Mouse (Mus musculus): Measurements from ENCODE around the gene Fcgbp. TPM values are rescaled to one million over a fixed set of nuclear protein-coding genes. Genes with fewer than 3 reads are reported as not detected.

Fcgbp gene
- 0.07 and 0.29 TPM in 2 replicates for polyA plus RNA-seq (2012; rRNA removed)

DNA sequence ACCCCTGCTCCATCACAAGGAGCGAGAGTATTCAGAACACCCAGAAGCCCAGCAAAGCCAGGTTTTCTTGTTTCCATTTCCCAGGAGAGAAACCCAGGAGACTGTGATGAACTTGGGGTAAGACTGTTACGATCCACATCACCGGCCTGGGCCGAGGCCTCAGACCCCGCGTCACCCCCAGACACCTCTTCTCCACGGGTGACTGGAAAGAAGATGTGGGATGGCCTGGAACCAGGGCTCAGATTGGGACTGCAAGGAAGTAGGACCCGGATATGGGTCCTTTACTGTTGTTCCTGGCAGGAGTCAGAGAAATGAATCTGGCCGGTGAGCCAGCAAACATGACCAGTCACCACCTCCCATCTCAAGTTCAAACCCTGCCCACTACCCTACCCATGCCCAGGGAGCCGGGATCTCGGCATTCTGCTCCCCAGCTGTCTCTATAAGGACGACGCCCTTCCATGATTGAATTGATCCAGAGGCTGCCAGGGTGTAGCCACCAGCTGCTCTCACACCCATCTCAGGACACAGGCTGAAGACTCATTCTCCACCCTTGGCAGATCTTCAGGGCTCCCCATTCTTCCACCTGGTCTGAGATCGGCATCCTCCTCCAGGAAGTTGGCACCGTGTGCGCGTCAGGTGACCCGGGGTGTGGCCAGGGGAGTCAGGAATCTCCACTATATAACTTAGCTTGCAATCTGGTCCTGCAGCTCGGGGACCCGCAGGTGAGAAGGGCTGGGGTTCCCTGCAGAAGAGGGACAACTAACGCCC, at the start of gene Fcgbp:
TSS of gene Fcgbp (plus strand) at position 706 of the 768 bp plus-strand sequence.

GRCm38 (mm10) chr7:28049476-28050409, 21.3 kb upstream of the Fcgbp start, which contains the start of gene Psmc4:
Gene Psmc4, minus strand, starts transcription at chr7:28050101.

GRCm38 (mm10) chr7:28129166-28129565, 58.1 kb downstream of the Fcgbp start, which contains the start of gene 9530053A07Rik:
Gene 9530053A07Rik, plus strand, starts transcription at chr7:28129466.

DNA sequence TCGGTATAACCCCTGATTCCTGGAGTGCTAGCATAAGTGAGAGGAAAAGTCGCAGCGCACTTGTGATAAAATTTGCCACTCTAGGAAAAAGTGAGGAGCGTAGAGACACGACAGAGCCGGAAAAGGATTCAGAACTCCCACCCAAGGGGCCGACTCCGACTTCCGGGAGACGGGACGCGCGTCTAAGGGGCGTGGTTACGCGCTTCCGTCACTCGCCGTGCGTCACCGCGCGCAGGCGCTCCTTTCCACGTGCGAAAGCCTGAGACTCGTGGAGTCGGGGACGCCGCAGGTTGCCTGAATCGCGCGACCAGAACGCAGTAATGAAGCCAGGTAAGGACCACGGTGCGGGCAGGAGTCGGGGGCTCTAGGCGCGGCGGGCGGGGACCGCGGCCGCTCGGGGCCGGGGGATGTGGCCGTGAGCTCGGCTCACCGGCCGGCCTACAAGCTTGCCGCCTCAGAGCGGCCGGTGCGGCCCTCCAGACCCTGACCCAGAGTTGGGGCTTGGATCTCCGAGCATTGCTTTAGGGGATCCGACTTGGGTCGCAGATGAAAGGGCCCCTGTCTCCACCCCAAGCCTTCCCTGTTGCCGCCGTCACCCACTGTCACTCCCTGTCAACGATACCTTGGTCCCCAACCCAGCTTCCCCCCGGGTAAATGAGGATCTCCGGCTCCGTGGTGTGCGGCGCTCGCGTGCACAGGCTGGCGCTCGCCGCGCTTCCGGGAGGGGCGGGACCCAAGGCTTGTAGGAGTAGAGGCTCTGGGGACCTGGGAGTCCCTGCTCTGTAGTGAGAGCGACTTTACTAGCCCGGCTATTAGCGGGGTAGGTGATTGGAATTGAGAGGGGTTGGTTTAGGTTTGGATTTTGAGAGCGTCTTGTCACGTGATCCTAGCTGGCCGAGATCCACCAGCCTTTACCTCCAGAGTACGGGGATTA, 98.7 kb downstream of the Fcgbp start, which contains the start of gene Fbl:
TSS of gene Fbl (plus strand) at position 222 of the 934 bp plus-strand sequence.

Other genes with a start within 250 kb of the Fcgbp start
- 0.78 and 0.82 TPM in 2 replicates for gene Zfp59, start 232.6 kb upstream of the Fcgbp start, polyA plus RNA-seq (2012; rRNA removed)
- gene Zfp607a, start 213.7 kb upstream of the Fcgbp start, polyA plus RNA-seq (2012; rRNA removed): 0.60 and 0.63 TPM in 2 replicates
- 0.73 and 0.93 TPM in 2 replicates for gene Zfp974, start 141.8 kb upstream of the Fcgbp start, polyA plus RNA-seq (2012; rRNA removed)
- 1.3 TPM in 2 replicates for gene Zfp780b, start 92.1 kb upstream of the Fcgbp start, polyA plus RNA-seq (2012; rRNA removed)
- gene Zfp850, start 57.1 kb upstream of the Fcgbp start, polyA plus RNA-seq (2012; rRNA removed): 0.45 and 0.56 TPM in 2 replicates
- 68.3 and 74.1 TPM in 2 replicates for gene Psmc4, start 21.1 kb upstream of the Fcgbp start, polyA plus RNA-seq (2012; rRNA removed)
- not detected in 2 replicates for gene 9530053A07Rik, start 58.2 kb downstream of the Fcgbp start, polyA plus RNA-seq (2012; rRNA removed)
- 116 and 129 TPM in 2 replicates for gene Fbl, start 98.5 kb downstream of the Fcgbp start, polyA plus RNA-seq (2012; rRNA removed)
- 2.8 and 3.1 TPM in 2 replicates for gene Dyrk1b, start 108.2 kb downstream of the Fcgbp start, polyA plus RNA-seq (2012; rRNA removed)
- gene Eid2, start 196.6 kb downstream of the Fcgbp start, polyA plus RNA-seq (2012; rRNA removed): 2.4 and 2.5 TPM in 2 replicates
- gene Eid2b, start 206.5 kb downstream of the Fcgbp start, polyA plus RNA-seq (2012; rRNA removed): 2.0 TPM in 2 replicates
- 0.02 TPM in 1 of 2 replicates, not detected in the other for gene Selenov, start 219.9 kb downstream of the Fcgbp start, polyA plus RNA-seq (2012; rRNA removed)
- 0.04 TPM in 1 of 2 replicates, not detected in the other for gene Dll3, start 231.0 kb downstream of the Fcgbp start, polyA plus RNA-seq (2012; rRNA removed)
- 35.4 TPM in 2 replicates for gene Timm50, start 240.8 kb downstream of the Fcgbp start, polyA plus RNA-seq (2012; rRNA removed)